Mouse (Mus musculus) inflammation-experienced regulatory T-cells, adult 6 months (primary cell): Measurements from ENCODE around the gene Lrba. TPM values are rescaled to one million over a fixed set of nuclear protein-coding genes. Genes with fewer than 3 reads are reported as not detected.

Experiments used
- ATAC-seq: one replicate; pipeline ENCODE4 v1.8.0; 2017
- polyA plus RNA-seq, 3 experiments: library from polyadenylated mRNA; unstranded; fragments of 100-300 nt; shearing (Covaris generic); gene quantifications; one replicate each; pipeline ENCODE4 v1.2.1; 2017

Lrba gene
- polyA plus RNA-seq, 3 experiments from 2014 or later: 11.6 to 16.3 (median 12.3) TPM

GRCm38 (mm10) chr3:86689305-86689704 is 464.8 kb downstream of the Lrba start:
- ATAC-seq: no peak

GRCm38 (mm10) chr3:86692779-86693178 is 468.3 kb downstream of the Lrba start:
- no peak for ATAC-seq

DNA sequence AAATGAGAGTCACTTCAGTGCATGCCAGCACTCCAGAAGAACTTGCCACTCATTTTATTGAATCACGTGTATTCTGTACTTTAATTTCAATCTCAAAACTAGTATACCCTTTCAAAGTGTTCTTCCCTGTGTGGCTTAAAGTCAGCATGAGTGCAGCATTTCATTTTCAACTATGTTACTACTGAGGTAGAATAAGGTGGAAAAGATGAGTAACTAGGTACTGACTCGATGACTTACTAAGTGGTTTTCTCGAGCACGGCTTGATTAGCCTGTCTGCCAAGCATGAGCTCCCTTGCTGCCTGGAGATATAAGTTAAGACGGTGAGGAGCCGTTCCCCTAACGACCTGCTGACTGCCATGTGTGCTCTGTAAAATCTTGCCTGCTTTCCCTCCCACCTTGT is 469.1 kb downstream of the Lrba start:
- ATAC-seq: no peak

DNA sequence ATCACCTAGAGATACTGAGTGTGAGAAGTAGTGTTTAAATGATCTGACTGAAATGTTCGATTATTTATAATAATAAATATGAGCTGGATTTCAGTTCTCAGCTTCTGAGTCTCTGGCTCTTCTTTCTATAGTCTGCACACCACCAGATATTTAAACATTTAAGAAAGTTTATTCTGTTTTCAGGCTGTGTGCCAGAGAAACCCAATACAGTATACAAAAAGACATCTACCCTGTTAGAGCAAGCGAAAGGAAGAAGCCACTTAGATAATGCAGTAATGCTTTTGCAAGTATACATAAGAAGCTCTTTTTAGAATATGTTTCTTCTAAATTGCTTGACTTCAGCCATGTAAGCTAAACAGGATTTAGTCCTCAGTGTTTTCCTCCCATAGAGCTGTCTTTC is 474.5 kb downstream of the Lrba start:
- ATAC-seq: no peak

DNA sequence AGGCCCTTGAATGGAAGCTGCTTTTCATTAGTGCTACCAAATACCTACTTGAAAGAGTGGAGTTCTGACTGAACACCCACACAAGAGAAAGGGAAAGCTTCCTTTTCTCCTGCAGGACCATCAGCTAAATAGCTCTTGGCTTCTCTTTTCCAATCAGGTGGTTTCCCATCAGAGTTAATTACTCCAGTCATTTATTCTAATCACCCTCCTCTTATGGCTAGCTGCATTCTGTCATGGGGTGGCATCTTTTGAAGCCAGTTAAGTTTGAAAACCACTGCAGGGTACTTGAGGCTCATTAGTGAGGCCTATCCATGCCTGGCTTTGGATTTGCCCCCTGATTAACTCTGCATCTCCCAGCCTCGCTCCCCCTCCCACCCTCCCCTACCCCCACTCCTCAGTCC is 476.7 kb downstream of the Lrba start:
- no peak for ATAC-seq

DNA sequence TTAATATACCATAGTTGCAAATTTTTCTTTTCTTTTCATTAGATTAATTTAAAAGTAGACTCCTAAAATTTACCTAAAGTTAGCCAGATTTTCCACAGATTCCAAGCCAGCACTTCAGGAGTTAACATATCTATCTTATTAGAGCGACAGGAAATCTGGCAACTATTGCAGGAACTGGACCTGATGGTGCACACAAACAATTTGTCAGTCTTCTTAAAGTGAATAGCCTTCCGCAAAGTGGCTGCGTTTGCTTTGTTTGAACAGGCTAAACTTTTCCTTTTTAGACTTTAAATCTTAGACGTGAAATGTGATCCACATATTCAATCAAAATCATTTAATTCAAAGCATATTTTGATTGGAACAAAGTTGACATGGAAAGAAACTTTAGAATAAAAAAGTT is 485.0 kb downstream of the Lrba start:
- no peak for ATAC-seq

DNA sequence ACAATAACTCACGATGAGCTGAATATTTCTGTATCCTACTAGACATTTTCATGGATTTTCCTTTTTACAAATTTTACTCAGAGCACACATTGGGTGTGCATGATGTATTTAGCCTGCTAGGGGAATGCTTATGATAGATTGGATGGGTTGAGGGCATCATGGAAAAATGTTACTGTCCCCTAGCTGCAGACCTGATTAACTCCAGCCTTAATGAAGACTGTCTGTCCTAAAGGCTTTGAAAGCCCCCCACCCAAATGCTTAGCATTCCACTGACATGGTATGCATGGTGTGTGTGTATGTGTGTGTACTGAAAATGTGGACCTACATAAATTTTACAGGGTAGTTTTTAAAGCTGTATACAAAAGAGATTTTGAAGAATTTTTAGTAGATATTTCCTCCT is 487.1 kb downstream of the Lrba start:
- ATAC-seq: no peak

DNA sequence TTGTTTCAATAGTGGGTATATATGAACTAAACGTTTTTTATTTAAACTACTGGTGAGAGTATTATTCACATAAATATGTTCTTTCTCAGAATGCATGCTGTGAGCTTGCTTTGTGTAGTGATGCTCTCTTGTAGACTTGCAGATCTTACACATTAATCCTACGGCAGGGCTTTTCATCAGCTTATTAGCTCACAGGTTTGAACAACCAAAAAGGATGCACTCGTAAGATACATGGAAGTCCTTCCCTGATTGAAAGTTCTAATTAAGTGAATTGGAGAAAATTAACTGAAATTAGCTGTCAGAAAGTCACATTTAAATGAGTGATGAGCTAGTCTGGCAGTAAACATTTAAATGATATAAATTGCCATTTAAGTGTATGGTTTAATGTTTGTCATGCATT is 488.3 kb downstream of the Lrba start:
- no peak for ATAC-seq

- no peak for ATAC-seq
Observed at GRCm38 (mm10) chr3:86714446-86714845, 490.0 kb downstream of the Lrba start.

DNA sequence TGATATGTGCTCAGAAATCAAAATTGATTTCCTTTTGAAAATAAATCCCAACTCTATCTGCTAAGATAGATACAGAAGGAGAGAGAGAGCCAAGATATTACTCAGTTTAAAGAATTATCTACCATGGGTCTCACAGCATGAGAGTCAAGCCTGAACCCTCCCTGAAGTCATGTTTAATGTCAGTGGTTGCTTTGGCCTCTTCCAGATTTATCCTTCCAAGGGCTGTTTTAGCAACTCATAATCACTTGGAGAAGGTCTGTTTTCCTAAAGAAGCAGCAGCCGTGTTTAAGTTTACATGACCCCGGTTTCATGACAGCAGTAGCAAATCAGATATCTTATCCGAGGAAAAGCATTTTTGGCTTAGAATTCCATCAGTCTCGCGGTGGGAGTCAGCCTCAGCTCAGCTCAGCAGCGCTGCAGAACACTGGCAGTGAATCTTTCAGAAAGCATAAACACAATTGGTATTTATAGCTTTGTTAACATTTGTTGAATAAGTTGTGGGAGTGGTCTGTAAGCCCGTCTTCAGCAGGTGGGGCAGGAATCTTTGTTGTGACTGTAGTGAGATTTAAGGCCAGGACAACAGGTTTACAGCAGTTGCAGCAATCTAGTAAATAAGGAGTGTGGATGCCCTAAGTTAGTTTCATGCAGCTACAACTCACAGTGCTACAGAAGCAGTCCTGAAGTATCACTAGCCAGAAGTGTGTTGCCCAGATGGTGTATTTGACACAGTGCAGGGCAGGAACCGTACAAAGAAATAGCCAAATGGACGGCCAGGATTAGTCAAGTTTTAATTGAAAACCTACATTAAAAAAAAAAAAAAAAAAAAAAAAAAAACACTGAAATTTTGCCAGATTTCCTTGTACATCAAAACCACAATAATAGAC is 499.2 kb downstream of the Lrba start:
- no peak for ATAC-seq

DNA sequence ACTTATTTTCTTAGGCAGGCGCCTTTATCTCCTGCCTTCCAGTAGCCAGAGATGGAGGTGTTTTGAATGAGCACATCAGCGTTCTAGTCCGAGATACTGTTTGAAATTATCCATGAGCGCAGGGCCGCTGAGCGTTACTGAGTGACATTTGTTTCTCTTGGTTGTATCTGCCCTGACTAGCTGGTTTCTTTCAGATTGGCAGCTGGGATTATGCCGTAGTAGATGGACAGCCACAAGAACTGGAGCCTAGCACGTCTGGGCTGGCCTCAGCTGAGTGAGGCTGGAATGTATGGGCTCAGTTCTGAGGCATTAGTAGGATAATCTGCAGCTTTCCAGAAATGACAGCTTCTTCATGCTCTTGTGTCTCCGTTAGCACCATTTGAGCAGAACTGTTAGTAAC is 500.6 kb downstream of the Lrba start:
- ATAC-seq: no peak

DNA sequence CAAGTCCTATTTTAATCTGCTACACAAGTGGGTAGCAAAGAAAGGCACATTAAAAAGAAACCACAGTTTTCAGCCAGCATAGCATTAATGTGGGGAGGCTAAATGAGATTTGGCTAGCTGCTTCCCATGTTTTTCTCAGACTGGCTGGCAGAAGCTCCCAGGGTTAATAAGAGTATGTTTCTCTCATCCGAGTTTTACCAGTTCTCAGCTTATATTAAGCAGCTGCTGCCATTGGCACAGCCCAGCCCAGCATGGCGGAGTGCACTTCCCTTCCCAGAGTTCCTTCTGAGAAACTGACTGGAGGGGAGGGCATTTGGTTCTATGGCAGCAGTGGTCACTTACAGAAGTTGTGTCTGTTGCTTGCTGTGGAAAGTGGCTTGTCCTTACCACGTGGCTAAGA is 514.4 kb downstream of the Lrba start:
- ATAC-seq: no peak

DNA sequence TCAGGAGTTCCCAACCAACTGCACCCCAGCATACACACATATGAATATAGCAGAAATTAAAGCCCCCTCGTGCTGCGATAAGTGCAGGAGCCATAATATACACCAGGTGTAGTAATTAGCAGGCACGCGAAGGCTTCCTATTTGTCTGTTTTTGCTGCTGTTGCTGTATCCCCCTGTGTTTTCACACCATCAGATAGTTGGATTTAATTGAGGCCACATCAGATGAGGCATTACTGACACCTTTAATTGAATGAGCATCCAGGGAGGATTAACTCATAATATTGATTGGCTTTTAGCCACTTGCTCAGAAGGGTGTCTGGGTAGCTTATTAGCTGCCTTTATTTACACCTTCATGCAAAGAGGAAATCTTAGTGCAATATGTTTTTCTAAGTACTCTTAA is 515.3 kb downstream of the Lrba start:
- ATAC-seq: no peak

- ATAC-seq: no peak
Observed at GRCm38 (mm10) chr3:86745348-86745747, 520.9 kb downstream of the Lrba start.

DNA sequence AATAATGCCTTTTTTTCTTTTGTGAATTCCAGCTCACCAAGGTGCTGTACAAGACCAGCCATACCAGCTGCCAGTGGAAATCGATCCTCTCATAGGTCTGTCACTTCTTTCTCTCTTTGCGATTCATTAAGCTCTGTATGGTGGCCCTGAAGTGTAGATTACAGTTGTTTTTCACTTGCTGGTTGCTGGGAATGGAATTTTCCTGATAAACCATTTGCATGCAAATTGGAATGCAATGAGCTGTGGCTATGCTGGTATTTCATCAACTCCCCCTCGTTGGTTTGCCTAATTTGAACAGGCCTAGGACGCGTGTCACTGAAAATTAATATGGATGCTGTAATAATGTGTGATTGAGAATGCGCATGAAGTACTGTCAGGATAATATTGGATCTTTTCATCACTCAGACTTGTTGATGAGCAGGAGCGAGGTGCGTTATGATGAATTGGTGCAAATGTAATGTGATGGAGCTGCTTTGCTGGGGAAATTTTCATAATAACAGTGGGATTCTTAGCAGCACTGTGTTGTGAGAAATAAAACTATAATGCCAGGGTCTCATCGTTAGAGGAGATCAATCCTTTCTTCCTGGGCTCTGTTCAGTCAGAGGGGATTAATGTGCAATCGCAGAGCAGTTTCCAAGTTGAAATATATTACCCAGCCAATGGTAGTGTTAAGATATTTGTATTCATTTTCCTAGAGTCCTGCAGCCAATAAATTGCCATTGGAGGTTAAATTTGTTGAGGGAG is 521.5 kb downstream of the Lrba start:
- no peak for ATAC-seq

DNA sequence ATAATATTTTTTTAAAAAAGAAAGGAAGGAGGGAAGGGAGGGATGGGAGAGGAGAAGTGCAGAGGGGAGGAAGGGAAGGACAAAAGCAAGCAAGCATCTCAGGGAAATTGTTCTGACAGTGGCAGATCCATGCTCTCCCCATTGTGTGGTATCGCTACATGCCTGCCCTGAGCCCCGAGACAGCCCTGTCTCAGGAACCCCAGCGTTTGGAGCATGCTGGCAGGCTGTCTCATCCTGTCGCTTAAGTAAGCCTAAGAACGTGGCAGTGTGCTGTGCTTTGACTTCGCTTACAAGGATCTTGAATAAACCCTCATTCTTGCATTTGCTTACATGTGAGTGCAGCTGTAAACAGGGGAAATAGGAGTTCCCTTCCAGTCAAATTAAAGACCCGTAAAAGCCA is 526.2 kb downstream of the Lrba start:
- no peak for ATAC-seq

DNA sequence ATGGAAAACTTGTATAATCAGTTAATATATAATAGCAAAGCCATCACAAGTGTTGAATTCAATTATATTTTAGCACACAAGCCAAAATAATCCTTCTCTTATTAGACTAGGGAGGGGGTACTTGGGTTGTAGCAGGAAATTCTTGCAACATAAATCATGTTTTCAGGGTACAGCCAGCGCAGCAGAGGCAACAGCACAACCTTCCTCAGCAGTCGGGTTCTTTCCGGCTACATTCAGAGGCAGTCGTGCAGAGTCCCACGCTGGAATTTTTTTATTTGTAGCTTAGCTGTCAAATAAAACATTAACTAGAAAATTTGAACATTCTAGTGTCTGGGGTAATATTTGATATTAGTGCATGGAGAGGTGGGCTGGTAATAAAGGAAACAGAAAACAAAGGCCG is 529.7 kb downstream of the Lrba start:
- no peak for ATAC-seq

- no peak for ATAC-seq
Observed at GRCm38 (mm10) chr3:86754595-86755557, 530.4 kb downstream of the Lrba start.

DNA sequence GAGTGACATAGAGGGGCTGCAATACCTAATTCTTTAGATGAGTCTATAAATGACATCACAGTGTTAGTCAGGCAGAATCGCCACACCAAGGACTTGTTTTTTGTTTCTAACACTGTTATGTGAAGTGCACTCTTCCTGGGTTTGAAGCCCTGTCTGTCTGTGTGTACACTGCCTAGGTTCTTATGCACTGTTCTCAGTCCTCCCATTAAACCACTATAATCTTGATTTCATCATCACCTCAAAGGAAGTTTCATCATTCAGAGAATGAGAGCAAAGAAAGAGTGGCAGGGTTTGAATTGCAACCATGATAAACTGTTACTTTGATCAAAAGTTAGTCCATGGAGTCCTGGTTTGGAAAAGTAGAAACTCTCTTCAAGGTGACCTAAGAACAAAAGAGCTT is 532.1 kb downstream of the Lrba start:
- no peak for ATAC-seq

GRCm38 (mm10) chr3:86758727-86759126 is 534.2 kb downstream of the Lrba start:
- peak; percentile 71 for ATAC-seq

DNA sequence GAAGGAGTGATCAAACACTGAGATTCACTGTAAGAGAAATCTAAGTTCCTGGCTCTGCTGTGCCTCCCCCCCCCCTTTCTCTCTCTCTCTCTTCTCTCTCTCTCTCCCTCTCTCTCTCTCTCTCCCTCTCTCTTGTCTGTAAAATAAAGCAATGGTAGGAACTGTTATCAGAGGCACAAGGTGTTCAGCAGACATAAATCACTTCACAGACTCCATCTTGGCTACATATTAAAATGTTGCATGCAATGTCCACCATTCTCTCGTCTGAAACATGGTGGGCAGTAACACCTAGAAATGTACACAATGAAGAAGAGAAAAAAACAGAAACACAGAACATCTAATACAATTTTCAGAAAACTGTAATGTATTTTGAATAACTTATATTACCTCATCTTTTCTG is 534.9 kb downstream of the Lrba start:
- ATAC-seq: no peak

DNA sequence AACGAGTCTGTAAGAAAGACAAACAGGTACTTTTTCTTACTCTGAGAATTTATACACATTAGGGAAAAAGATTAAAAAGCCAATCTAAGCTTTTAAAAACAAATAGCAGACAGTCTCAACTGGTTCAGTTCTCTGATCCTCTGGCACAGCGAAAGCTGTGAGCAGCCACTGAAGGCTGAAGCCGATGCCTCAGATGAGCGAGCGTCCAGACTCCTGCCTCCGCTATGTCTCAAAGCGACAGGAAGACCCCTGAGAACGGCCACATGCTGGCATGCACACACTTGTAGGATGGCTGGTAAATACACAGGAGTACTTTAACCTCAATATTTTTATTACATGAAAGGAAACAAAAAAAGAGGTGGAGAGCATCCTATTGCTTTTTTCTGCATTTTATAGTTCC is 535.4 kb downstream of the Lrba start:
- no peak for ATAC-seq

- no peak for ATAC-seq
Observed at GRCm38 (mm10) chr3:86760474-86760873, 536.0 kb downstream of the Lrba start.
